11 mouse cellular contexts compared by ENCODE assay signal in the genomic region with DNA sequence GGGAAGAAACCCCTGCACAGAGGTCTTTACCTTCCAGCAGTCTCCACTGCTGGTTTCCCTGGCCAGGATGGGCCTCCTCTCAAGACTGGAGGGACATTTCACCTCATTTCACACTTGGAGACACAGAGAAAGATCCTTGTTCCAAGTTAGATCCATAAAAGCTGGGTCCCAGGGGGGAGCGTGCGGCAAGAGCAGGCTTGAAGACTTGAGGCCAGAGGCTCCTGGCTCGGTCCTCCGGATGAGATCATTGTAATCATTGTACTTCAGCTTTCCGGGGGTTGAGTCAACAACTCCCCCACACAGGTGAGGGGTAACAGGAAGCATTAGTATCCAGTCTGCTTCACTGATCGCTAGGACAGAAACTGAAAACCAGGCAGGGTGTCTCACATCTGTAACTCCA. TPM values are rescaled to one million over a fixed set of nuclear protein-coding genes. Genes with fewer than 3 reads are reported as not detected.
DNase-seq lines count a peak whose midpoint lies in the region; ATAC-seq lines count a peak whose summit lies in the region.
"Had no signal": no experiment of that assay in that cellular context is flagged by ENCODE, and none has a peak within 500 bp of the region (broad histone marks: within the 10 kb centered on the region; RNA-seq: fewer than 3 reads in every experiment).

No protein-coding gene starts in this region.

- no peak for ATAC-seq in erythroblast, adult 5-6 weeks (replicated peaks; ENCODE audit: low FRiP score, poor library complexity, severe bottlenecking)
- ATAC-seq: forebrain, embryonic 14.5 days; hindbrain, embryonic 16.5 days had no signal

- H3K4me3 ChIP-seq in brown adipose tissue, adult 24 weeks (ENCODE audit: insufficient read depth, low read depth, low read length): no peak overlapping the region
- H3K4me3 ChIP-seq: midbrain, embryonic 12.5 days had no signal

- intact Hi-C loops in heart, postnatal 14 days (cut with DNase I): no loop called here

- H3K4me1 ChIP-seq in brown adipose tissue, adult 24 weeks (ENCODE audit: control insufficient read depth, insufficient read depth, insufficient read length, low read length): peaks cover 34% of the 10 kb centered on the region
- H3K4me1 ChIP-seq: midbrain, embryonic 12.5 days had no signal

- DNase-seq in urinary bladder, postnatal 14 days (ENCODE audit: low spot score): peak; percentile 62
- DNase-seq in urinary bladder, postnatal 10 days (ENCODE audit: low spot score): no peak
- peak; percentile 75 to 79 for DNase-seq in heart, postnatal 14 days
- peak; percentile 56 for DNase-seq in testis, postnatal 10 days (ENCODE audit: low spot score)
- DNase-seq in right cerebral cortex, postnatal 4 days: no peak
- DNase-seq in frontal cortex, postnatal 10 days (ENCODE audit: low spot score in 2 of 2): no peak

- peak overlapping the region; percentile 99 for H3K27ac ChIP-seq in brown adipose tissue, adult 24 weeks (replicated peaks; ENCODE audit: low read depth, low read length)
- H3K27ac ChIP-seq: midbrain, embryonic 12.5 days had no signal

RNA-seq across cellular contexts. Expression of a gene that starts 30.2 kb away (rescaled TPM):
- 16.9 and 38.8 TPM in 2 replicates for polyA plus RNA-seq in brown adipose tissue, adult 24 weeks (2012; ENCODE audit: insufficient read depth, insufficient read length, missing spikeins)
- 10 to 100 TPM; 53.9 to 68.6 TPM for total RNA-seq in heart, postnatal 14 days (2021)
- 39.6 and 43.5 TPM in 2 replicates for total RNA-seq in erythroblast, adult 5-6 weeks (2015; ENCODE audit: low replicate concordance)
- total RNA-seq in erythroblast, adult 5-6 weeks (2017; ENCODE audit: low replicate concordance): 27.3 and 31.4 TPM in 2 replicates

Comparison
In these comparisons a context has a peak if more than half of its experiments do, and no peak if none do; other contexts are left out.
1. DNase-seq: peak in urinary bladder, postnatal 14 days (single experiment), heart, postnatal 14 days (2 of 2) and testis, postnatal 10 days (single experiment); none in urinary bladder, postnatal 10 days (single experiment), right cerebral cortex, postnatal 4 days (single experiment) and frontal cortex, postnatal 10 days (0 of 2).